Mouse (Mus musculus) kidney, adult 10 weeks (tissue): ENCODE results near the gene 2700049A03Rik. TPM values are rescaled to one million over a fixed set of nuclear protein-coding genes. Genes with fewer than 3 reads are reported as not detected.

Experiments
- polyA plus RNA-seq: library from polyadenylated mRNA; stranded (reverse); fragments of 350-450 nt; fragmentation: Illumina TruSeq; extraction: RNeasy Lipid Tissue Mini Kit (QIAGEN cat#74804); gene quantifications from one replicate; pipeline ENCODE4 v1.2.3, GENCODE M21; 2014; ENCODE audit warnings: low read depth, low replicate concordance

The 2700049A03Rik gene
- polyA plus RNA-seq = 4.6 TPM

DNA sequence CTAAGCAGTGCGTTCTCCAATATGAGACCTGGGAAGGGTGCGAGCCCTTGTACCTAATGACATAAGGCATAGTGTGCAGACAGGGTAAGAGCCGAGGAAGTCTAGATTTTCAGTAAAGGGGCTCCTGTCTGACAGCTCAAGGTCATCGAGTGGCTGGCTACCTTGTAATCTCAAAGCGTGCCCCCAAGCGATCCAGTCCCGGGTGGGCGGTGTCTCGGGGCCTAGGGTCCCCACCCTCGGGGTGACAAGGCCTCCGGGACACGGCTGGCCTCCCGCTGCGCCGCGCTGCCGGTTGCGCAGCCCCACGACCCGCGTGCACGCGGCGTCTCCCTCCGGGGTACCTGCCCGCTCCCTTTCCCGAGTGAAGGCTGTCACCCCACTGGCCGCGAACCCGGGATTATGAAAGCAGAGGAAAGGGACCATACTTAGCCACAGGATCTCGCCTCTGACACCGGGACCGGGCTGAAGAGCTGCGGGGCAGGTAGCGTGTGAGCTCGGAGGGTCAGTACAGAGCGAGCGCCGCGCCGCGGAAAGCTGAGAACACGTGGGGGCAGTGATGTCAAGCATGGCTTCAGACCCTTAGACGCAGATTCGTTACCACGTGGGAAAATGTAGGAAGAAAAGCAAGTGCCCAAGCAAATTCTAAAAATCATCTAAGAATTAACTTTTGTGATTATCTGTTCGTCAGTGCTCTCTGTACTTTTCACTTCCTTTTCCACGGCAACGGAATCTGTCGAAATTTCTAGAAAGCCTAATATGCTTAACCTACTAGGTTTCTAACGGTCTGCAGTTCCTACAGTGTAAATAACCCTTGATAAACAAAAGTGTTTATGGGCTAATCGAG, at the start of gene 2700049A03Rik, which contains the start of gene Timm9:
Gene 2700049A03Rik (plus strand): TSS at position 719 of the 844 bp plus-strand sequence.
Gene Timm9 (minus strand): TSS at position 555 of the 844 bp plus-strand sequence.

DNA sequence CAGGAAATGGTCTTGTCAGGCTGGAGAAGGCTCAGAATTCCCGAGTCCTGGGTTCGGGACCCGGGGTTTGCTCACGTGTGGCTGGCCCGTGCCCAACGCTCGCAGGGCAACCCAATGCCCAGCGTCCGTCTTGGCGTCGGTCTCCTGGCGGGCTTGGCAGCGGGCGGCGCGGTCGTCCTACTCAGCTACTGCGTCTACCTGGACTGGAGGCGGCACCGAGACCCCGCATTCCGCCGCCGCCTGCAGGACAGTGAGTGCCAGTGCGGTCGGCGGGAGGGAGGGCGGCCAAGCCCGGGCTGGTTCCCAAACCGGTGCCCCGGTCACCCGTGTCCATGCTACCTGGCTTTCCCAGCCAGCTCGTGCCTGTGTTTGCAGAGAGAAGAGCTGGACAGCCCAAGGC, 25.3 kb upstream of the 2700049A03Rik start, which contains the start of gene Tomm20l:
Gene Tomm20l (plus strand): TSS at position 98 of the 400 bp plus-strand sequence.

Other genes with a start within 250 kb of the 2700049A03Rik start
- 215 TPM for gene Actr10, start 199.0 kb upstream of the 2700049A03Rik start, polyA plus RNA-seq
- gene Psma3, start 162.2 kb upstream of the 2700049A03Rik start, polyA plus RNA-seq = 718 TPM
- 25.4 TPM for gene Arid4a, start 120.9 kb upstream of the 2700049A03Rik start, polyA plus RNA-seq
- gene Tomm20l, start 25.4 kb upstream of the 2700049A03Rik start, polyA plus RNA-seq = not detected
- gene Timm9, start 164 bp upstream of the 2700049A03Rik start, polyA plus RNA-seq = 80.5 TPM
- 5.2 TPM for gene Dact1, start 173.0 kb downstream of the 2700049A03Rik start, polyA plus RNA-seq